Mouse (Mus musculus): ENCODE results near the gene Gng8. TPM values are rescaled to one million over a fixed set of nuclear protein-coding genes. Genes with fewer than 3 reads are reported as not detected.

Gng8 gene
- polyA plus RNA-seq, 1 experiment: not detected

- 48% methylated on average over 6 of the region's 6 CpGs for WGBS
- H3K4me3 ChIP-seq (replicated peaks; ENCODE audit: control insufficient read depth, low read depth, low read length): no peak overlapping the region
- TF ChIP-seq POLR2A (IDR thresholded peaks at IDR 0.05; ENCODE audit: borderline replicate concordance, control insufficient read depth, low read depth, low read length): no peak
- no peak for TF ChIP-seq CTCF (IDR thresholded peaks at IDR 0.05; ENCODE audit: control insufficient read depth, insufficient read depth, low read length)
- peaks cover 3% of the 10 kb centered on the region for H3K4me1 ChIP-seq (ENCODE audit: control insufficient read depth, insufficient read depth, low read length)
- H3K27ac ChIP-seq (ENCODE audit: control insufficient read depth, insufficient read depth, low read depth, low read length, poor library complexity): peak overlapping the region; percentile 18; the same call in 1 of the 2 replicates
Observed at GRCm38 (mm10) chr7:16912360-16912759, 20.8 kb downstream of the Gng8 start.

GRCm38 (mm10) chr7:16913806-16914452 lies 22.3 kb downstream of the Gng8 start:
- Histone ChIP-seq H3K4me1 (ENCODE audit: control insufficient read depth, insufficient read depth, low read length) (peaks cover 2% of the 10 kb centered on the region; the same call in 1 of the 2 replicates), H3K4me3 (replicated peaks; ENCODE audit: control insufficient read depth, low read depth, low read length) (no peak overlapping the region), H3K27ac (ENCODE audit: control insufficient read depth, insufficient read depth, low read depth, low read length, poor library complexity) (no peak overlapping the region)
- WGBS: 32% methylated on average over 10 of the region's 10 CpGs
- TF ChIP-seq CTCF (IDR thresholded peaks at IDR 0.05; ENCODE audit: control insufficient read depth, insufficient read depth, low read length) (peak; percentile 89), POLR2A (IDR thresholded peaks at IDR 0.05; ENCODE audit: borderline replicate concordance, control insufficient read depth, low read depth, low read length) (no peak)

- TF ChIP-seq CTCF (IDR thresholded peaks at IDR 0.05; ENCODE audit: control insufficient read depth, insufficient read depth, low read length): no peak
- no peak for TF ChIP-seq POLR2A (IDR thresholded peaks at IDR 0.05; ENCODE audit: borderline replicate concordance, control insufficient read depth, low read depth, low read length)
- Histone ChIP-seq H3K4me1 (ENCODE audit: control insufficient read depth, insufficient read depth, low read length) (peaks cover 3% of the 10 kb centered on the region), H3K27ac (ENCODE audit: control insufficient read depth, insufficient read depth, low read depth, low read length, poor library complexity) (no peak overlapping the region), H3K4me3 (replicated peaks; ENCODE audit: control insufficient read depth, low read depth, low read length) (no peak overlapping the region)
- WGBS: 90% methylated on average over 18 of the region's 18 CpGs
Observed at GRCm38 (mm10) chr7:16914453-16915343, 23.1 kb downstream of the Gng8 start.

GRCm38 (mm10) chr7:16915461-16916340 lies 24.1 kb downstream of the Gng8 start:
- 95% methylated on average over 32 of the region's 32 CpGs for WGBS
- Histone ChIP-seq H3K4me3 (replicated peaks; ENCODE audit: control insufficient read depth, low read depth, low read length) (no peak overlapping the region), H3K4me1 (ENCODE audit: control insufficient read depth, insufficient read depth, low read length) (peaks cover 3% of the 10 kb centered on the region), H3K27ac (ENCODE audit: control insufficient read depth, insufficient read depth, low read depth, low read length, poor library complexity) (no peak overlapping the region)
- TF ChIP-seq POLR2A (IDR thresholded peaks at IDR 0.05; ENCODE audit: borderline replicate concordance, control insufficient read depth, low read depth, low read length) (no peak), CTCF (IDR thresholded peaks at IDR 0.05; ENCODE audit: control insufficient read depth, insufficient read depth, low read length) (no peak)

GRCm38 (mm10) chr7:16916342-16917265 lies 25.0 kb downstream of the Gng8 start:
- no peak overlapping the region for H3K4me3 ChIP-seq (replicated peaks; ENCODE audit: control insufficient read depth, low read depth, low read length)

GRCm38 (mm10) chr7:16917447-16917846 lies 25.9 kb downstream of the Gng8 start:
- 93% methylated on average over 11 of the region's 11 CpGs for WGBS
- TF ChIP-seq POLR2A (IDR thresholded peaks at IDR 0.05; ENCODE audit: borderline replicate concordance, control insufficient read depth, low read depth, low read length) (no peak), CTCF (IDR thresholded peaks at IDR 0.05; ENCODE audit: control insufficient read depth, insufficient read depth, low read length) (no peak)
- peaks cover 4% of the 10 kb centered on the region for H3K4me1 ChIP-seq (ENCODE audit: control insufficient read depth, insufficient read depth, low read length)
- no peak overlapping the region for H3K4me3 ChIP-seq (replicated peaks; ENCODE audit: control insufficient read depth, low read depth, low read length)
- no peak overlapping the region for H3K27ac ChIP-seq (ENCODE audit: control insufficient read depth, insufficient read depth, low read depth, low read length, poor library complexity)

More at GRCm38 (mm10) chr7:16916342-16917265, 25.0 kb downstream of the Gng8 start:
- Histone ChIP-seq H3K27ac (ENCODE audit: control insufficient read depth, insufficient read depth, low read depth, low read length, poor library complexity) (no peak overlapping the region), H3K4me1 (ENCODE audit: control insufficient read depth, insufficient read depth, low read length) (peaks cover 4% of the 10 kb centered on the region)
- 76% methylated on average over 30 of the region's 30 CpGs for WGBS
- TF ChIP-seq POLR2A (IDR thresholded peaks at IDR 0.05; ENCODE audit: borderline replicate concordance, control insufficient read depth, low read depth, low read length) (no peak), CTCF (IDR thresholded peaks at IDR 0.05; ENCODE audit: control insufficient read depth, insufficient read depth, low read length) (no peak)

GRCm38 (mm10) chr7:16918014-16918413 lies 26.4 kb downstream of the Gng8 start:
- Histone ChIP-seq H3K4me1 (ENCODE audit: control insufficient read depth, insufficient read depth, low read length) (peaks cover 7% of the 10 kb centered on the region), H3K27ac (ENCODE audit: control insufficient read depth, insufficient read depth, low read depth, low read length, poor library complexity) (no peak overlapping the region), H3K4me3 (replicated peaks; ENCODE audit: control insufficient read depth, low read depth, low read length) (no peak overlapping the region)
- WGBS: 92% methylated on average over 9 of the region's 9 CpGs
- TF ChIP-seq POLR2A (IDR thresholded peaks at IDR 0.05; ENCODE audit: borderline replicate concordance, control insufficient read depth, low read depth, low read length) (no peak), CTCF (IDR thresholded peaks at IDR 0.05; ENCODE audit: control insufficient read depth, insufficient read depth, low read length) (no peak)

All from bone marrow, adult 2 months (tissue).